Mouse (Mus musculus): ENCODE data around the gene Zbtb43.

The Zbtb43 gene

DNA sequence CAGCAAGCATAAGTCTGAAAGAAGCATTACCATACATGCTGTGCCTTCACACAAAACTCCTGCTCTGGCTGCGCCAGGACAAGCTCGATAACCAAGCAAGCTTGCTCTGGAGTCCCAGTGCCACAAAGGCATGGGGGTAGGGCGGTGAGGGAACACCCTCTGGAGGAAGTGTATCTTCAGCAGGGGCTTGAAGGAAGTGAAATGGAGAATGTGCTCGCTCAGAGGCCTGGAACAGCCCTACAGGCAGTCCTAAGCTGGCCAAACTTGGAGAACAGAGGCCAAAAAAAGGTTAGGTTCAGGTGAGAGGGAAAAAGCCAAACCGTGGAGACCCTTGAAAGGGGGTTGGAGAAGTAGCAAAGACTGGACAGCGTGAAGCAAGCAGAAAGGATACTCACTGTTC, 39.0 kb downstream of the Zbtb43 start:
- no peak for DNase-seq (ENCODE audit: low spot score in 2 of 2)

GRCm38 (mm10) chr2:33426640-33427398, 41.5 kb downstream of the Zbtb43 start:
- DNase-seq (ENCODE audit: low spot score in 2 of 2): no peak

DNA sequence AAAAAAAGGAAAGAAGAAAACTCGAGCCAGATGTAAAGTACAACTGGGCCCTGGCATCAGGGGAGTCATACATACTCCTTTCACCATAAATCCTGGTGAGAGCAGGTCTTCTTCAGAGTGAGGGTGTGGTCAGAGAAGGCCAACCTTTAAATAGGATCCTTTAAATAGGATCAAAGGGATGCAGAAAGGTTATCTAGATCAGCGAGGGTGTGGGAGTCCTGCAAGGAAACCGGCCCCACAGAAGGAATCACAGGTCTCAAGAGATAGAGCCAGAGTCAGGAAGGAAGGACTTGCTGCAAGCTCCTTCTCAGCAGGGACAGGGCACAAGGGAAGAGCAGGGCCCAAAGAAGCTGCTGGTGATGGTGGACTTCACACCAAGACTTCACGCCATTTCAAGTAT, 50.9 kb downstream of the Zbtb43 start:
- no peak for DNase-seq (ENCODE audit: low spot score in 2 of 2)

GRCm38 (mm10) chr2:33414019-33414418, 54.3 kb downstream of the Zbtb43 start:
- no peak for DNase-seq (ENCODE audit: low spot score in 2 of 2)

DNA sequence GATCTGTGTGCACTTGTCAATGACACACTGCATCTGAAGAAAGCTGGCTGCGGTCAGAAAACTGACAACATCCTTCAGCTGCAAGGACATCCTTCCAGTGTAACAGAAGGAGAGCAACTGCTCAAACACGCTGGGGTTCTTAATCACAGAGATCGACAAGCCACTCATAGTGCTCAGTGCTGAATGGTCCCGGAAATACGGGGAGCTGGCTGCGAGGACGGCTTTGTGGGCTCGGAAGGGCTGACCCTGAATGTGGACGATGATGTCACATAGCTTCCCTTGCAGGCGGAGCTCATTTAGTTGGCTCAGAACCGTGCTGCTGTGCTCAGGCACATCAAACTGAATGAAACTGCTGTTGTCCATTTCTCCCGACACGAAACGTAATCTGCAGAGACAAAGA, 56.2 kb downstream of the Zbtb43 start:
- no peak for DNase-seq (ENCODE audit: low spot score in 2 of 2)

DNA sequence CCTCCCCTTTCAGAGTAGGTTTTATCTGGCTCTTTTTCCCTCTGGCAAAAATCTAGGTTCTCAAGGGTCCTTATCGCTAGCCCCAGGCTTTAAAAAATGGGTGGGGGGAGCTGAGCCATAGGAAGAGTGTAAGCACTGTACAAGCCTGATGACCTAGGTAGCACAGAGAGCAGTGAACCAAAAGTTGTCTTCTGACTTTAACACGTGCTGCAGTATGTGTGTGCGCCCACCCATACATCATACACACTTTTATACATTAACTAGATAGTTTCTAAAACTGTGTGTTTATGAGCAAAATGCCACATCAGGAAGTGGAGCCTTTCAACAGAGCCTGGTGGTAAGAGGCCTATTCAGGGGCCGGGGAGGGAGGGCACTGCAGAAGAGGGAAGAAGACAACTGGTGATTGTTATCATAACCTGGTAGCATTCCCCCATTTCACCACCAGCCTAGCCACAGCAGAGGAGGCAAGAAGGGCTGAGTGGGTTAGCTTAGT, 64.8 kb downstream of the Zbtb43 start:
- no peak for DNase-seq (ENCODE audit: low spot score in 2 of 2)

GRCm38 (mm10) chr2:33402638-33403037, 65.7 kb downstream of the Zbtb43 start:
- DNase-seq (ENCODE audit: low spot score in 2 of 2): no peak

DNA sequence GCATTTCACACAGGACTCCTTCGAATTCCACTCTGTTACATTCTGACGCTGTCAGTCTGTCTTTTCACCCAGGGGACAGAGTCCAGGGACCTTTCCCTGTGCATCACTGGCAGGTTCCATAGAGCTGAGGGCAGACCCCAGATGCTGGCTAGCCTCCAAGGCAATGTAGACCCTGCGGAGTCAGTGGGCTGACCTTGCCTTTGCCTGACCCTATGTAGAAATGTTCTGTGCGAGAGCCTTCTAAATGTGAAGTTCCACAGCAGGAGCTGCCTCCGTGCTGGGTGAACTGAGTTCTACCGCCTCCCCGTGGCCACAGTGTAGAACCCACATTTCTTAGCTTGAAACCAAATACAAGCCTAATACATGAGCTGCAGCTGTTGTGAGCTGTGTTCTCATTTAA, 66.1 kb downstream of the Zbtb43 start:
- DNase-seq (ENCODE audit: low spot score in 2 of 2): peak in 1 of 2 experiments; percentile 44

- no peak for DNase-seq (ENCODE audit: low spot score in 2 of 2)
Measured at GRCm38 (mm10) chr2:33401217-33401616, 67.1 kb downstream of the Zbtb43 start.

DNA sequence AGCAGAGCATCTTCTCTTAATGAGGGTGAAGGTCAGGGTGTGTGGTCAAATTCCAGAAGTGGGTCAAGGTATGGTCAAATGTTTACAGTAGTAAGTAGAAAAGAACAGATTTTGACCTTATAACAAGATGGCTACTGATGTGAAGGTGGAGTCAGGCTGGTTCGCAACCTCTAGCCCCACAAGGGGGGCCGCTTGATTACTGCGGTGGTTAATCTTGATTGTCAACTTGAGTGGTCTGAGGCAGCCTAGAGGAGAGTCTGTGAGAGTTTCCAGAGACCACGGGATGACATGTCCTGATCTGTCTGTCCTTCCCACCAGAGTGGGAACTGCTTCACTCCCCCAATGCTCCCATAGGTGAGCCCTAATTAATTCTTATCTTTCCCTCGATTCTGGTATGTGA, 67.8 kb downstream of the Zbtb43 start:
- DNase-seq (ENCODE audit: low spot score in 2 of 2): no peak
